Mouse (Mus musculus) c-Kit-negative CD71-positive TER-119-positive erythroid progenitor cells, embryonic 14.5 days (primary cell): ENCODE results near the gene Satb1.

Source experiments
- DNase-seq: peaks from one replicate; pipeline ENCODE4 v3.0.0-alpha.2; 2013; ENCODE audit warnings: low read depth, low spot score

Gene Satb1

DNA sequence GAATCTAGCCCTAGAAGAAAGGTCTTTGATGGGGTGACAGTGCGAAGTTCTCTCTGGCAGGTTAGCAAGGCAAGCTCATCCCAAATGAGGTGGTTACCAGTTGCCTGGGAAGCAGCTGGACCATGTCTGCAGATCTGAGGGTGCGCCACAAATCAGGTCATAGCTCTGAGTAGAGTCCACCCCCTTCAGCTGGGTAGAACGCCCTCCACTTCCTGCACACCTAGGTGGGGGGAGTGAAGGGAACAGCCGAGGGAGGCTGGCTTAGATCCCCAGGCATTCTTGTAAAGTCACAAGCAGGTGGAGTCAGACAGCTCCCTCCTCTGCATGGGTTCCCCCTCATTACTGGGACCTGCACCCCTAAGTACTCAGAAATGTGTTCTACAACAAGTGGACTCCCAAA, 6.6 kb downstream of the Satb1 start:
- DNase-seq, result no peak

DNA sequence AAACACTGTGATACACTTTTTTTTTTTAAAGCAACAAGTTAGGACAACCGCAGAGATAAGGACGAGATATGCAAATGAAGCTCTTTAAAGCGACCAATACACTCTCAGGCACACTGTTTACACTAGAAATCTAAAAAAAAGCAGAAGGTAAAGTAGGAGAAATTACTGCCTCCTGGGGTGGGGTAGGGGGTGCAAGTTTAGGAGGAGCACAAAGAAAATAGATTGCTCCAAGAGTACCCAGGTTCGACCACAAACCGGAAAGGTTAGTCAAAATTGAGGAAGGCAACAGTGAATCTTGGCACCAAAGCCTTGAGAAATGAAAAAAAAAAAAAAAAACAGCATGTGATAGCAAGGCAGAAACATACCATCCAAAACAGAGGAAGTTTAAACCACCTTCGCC, 18.8 kb downstream of the Satb1 start:
- no peak for DNase-seq

- DNase-seq, result no peak
Observed at GRCm38 (mm10) chr17:51813784-51814120, 19.3 kb downstream of the Satb1 start.

DNA sequence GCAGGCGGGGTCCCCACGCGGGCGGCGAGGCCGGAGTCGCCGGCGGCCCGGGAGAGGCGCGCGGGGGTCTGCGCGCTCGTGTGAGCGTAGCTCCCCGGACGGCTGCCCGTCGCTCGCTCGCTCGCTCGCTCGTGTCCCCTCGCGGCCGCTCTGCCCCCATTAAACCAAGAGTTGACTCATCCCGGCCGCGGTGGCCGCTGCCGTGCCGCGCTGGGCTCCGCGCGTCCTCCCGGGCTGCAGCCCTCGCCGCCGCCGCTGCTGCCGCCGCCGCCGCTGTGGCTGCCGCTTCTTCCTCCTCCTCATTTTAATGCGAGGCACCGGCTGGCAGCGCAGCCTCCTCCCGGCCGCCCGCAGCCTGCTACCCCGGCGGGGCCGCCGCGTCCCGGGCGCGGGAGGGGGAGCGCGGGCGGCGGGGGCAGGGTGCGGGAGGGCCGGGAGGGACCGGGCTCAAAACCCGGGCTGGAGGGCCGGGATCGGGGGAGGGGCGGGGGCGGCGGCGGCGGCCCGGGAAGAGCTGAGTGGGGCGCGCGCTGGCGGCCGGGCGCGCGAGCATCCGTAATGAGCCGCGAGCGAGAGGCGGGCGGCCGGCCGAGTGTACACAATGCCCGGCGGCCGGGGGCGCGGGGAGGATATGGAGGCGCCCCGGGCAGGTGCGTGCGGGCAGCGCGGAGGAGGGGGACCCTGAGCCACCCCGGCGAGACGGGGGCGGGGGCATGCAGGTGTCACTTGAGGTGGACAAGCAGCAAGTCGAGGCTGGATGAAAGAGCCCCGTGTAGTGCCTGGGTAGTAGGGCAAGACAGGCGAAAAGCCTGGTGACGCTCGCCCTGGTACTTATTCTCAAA, 19.9 kb downstream of the Satb1 start:
- no peak for DNase-seq

DNA sequence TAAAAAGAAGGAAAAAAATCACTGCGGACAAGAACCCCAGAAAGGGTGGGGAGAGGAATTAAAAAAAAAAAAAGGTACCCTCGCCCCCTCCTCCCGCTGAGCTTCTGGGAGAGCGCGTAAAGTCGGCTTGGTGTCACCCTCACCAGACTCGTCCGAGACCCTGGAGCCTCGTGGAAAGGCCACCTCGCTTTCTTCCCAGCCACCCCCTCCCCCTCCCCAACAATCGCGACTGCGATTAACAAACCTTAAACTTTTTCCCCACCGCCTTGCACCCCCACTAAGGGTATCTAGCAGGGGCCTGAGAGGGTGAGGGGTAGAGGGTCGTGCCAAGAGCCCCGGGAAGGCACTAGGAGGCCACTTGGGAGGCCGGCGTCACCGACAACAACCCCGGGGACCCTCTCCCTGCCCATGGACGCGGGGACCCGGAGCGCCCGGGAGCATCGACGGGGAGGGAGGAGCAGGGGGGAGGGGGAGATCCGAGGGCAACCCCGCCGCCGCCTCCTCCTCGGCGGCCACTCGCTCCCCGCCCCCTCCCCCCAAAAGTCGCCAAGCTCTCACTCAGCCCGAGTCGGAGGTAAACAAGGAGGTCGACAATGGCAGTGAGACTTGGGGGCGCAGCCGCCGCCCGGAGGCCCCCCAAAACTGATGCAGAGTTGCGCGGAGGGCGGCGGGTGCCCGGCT, 20.7 kb downstream of the Satb1 start:
- DNase-seq, result no peak

- DNase-seq, result no peak
Observed at GRCm38 (mm10) chr17:51811911-51812260, 21.2 kb downstream of the Satb1 start.

GRCm38 (mm10) chr17:51811086-51811868, 21.8 kb downstream of the Satb1 start:
- no peak for DNase-seq

DNA sequence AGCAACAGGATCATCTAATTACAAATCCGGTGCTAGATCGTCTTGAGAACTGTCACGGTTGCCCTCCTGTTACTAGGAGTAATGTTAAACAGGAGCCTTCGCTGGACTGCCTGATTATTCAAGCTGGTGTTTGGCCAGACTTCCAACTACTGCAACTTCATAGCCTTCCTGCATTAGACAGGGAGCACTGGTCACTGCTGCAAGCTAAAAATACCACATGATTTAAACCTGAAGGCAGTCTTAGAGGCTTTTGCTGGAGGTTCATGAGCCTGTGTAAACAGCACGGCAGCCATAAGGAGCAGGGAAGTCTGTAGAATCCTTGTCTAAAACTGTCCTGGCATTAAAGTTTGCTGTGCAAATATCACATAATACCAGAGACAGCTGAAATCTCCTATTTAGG, 25.7 kb downstream of the Satb1 start:
- DNase-seq, result no peak

DNA sequence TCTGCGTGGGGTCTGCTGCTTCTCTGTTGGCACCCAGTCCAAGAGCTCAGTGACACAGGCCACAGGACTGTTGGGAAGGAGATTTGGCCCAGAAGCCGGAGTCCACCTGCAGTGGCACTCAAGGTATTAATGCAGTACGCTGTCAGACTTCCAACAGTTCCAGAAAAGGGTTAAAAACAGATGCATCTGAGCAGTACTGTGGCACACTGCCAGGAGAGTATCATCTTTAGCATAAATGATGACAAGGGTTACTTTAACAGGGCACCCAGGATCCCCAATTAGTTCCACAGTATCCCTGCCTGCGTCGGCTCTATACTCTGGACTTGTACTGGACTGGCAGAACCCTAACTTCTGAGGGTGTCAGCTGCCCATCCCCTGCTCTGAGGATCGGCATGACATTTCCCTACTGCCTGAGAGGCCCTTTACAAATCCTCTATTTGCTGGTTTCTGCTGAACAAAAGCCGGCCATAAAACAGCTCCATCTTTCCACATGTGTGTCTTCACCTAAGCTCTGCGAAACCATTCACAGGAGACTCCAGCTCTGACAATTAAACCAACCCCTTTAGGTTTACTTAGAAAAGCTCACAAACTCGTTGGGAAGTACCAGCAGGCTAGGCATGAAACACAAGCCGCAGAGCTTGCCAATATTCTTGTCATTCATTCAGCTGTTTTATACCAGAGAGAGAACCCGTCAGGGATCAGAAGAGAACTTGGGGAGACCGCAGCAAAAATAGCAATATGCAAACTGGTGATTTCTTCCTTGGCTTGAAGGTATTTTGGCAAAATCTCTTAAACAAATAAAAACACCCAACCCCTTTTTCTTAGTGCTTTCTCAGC, 26.7 kb downstream of the Satb1 start:
- no peak for DNase-seq

- DNase-seq, result no peak
Observed at GRCm38 (mm10) chr17:51800208-51800607, 32.9 kb downstream of the Satb1 start.

DNA sequence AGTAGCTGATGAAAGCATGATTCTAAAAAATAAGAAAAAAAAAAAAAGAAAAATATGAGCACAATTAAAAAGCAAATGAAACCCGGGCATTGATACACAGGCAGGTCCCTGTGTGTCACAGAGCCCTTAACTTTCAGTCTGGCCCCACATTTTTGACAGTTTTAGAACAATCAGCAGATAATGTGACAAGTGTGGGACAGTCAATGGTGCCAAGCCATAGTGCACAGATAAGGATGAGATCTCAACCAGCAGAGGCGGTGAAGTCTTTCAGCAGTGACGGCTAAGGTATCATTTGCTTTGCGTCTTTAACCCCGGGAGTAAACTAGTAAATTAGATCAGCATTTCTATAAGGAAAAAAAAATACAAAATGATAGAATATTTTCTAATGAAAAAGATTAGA, 36.6 kb downstream of the Satb1 start:
- DNase-seq, result no peak

DNA sequence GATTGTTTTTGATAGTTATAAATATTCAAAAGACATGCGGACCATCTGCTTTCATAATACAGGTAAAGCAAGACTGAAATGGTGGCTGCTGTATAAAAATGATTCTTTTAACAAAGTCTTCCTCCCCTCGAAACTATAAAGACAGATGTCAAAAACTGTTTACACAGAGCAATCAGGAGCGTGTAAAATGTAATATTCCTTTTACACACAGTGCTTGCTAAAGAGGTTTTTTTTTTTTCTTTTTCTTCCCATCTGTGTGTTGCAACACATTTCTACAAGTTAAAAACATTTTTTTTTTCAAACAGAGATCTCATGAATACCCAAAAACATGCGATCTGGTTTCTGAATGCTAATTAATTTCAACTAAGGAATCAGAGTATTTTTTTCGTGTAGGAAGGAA, 41.9 kb downstream of the Satb1 start:
- no peak for DNase-seq

- no peak for DNase-seq
Observed at GRCm38 (mm10) chr17:51790387-51791060, 42.6 kb downstream of the Satb1 start.

DNA sequence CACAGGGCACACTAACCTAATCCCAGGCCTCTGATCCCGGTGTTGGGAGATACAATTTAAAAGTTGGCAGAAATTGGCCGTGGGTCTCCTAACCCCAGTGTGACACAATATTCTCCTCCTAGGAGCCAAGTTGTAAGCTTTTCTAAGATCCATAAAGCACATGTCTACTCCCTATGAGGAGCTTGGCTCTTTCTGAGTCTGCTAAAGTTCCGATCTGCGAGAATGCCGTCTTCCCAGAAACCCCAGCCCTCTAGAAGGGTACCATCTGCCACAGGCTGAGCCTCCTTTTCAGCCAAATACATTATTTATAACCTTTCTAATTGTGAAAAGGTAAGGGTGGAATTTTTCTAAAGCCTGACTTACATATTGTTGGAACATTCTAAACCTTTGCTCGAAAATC, 43.3 kb downstream of the Satb1 start:
- DNase-seq, result no peak

DNA sequence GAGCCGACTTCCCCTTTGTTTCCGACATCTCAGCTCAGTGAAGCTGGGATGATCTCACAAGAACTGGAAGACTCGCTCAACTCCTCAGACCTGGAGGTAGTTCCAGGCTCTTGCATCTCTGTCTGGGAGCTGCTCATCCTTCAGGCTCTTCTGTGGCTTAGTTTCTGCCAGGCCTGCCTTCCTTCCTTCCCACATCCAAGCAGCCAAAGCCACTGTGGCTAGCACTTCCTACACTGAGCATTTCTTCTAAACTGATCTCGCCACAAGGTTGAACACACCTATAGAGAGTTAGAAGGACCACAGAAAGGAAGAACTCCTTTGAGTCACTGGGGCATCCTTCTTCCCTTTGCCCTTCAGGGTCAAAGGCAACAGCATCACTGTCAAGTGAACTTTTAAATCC, 44.0 kb downstream of the Satb1 start:
- DNase-seq, result no peak

GRCm38 (mm10) chr17:51787955-51788354, 45.1 kb downstream of the Satb1 start:
- no peak for DNase-seq

DNA sequence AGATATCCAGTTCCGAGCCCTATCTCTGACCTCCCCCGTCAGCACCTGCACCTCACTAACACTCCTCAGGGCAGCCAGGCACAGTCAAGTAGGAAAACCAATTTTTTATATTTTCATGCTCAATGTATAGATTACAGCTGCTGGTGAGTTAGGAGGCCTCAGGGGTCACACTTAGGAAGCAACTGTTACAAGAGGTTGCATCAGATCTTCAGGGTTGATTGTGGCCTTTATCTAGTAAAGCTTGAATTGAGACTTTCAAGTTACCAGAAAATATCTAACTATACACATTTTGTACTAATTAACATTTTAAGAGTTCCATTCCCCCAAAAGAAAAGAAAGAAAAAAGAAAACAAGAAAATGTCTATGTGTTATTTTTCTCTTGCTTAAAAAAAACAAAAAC, 47.0 kb downstream of the Satb1 start:
- no peak for DNase-seq

DNA sequence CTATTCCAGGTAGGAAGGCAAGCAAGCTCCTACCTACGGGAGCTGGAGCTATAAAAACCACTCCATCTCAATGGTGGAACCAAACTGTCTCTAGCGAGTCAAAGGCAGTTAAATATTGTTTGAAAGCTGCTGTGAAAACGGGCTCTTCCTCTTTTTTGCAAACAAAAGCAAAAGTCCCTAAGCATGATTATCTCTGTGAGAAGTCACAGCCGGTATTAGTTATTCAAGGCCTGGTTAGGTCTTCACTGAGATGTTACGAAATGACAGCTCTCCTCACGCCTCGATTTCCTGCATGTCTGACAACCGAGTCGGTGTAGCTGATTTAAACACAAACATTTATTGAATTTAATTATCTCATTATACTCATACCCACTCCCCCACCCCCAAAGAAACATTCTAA, 48.2 kb downstream of the Satb1 start:
- no peak for DNase-seq

DNA sequence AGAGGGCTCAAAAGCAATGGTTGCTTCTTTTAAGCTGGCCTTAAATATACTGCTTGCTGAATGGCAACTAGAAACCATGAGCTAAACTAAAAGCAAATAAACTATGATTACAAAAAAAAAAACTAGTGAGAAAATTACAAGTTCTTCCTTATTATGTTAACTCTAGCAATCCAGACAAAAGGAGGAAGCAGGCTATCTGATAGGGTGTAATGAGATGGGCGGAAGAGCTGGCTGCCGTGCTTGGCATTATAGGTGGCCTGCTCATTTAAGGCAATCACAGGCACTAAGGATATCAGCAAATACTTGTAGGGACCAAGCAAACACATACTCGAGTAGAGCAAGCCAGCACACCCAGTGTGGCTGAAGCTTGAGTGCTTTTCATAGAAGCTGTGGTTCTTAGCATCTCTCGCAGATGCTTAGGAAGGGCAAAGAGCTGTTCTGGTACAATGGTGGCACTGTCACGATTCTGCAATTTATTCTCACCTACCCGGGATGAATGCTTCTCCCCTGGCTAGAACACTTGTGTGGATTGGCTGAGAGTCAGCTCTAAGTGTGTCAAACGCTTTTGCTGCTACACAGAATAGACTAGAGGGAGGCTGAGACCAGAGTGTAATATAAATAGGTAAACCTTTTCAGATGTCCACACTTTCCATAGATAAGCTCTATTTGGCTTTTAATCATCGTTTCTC, 49.4 kb downstream of the Satb1 start:
- no peak for DNase-seq

DNA sequence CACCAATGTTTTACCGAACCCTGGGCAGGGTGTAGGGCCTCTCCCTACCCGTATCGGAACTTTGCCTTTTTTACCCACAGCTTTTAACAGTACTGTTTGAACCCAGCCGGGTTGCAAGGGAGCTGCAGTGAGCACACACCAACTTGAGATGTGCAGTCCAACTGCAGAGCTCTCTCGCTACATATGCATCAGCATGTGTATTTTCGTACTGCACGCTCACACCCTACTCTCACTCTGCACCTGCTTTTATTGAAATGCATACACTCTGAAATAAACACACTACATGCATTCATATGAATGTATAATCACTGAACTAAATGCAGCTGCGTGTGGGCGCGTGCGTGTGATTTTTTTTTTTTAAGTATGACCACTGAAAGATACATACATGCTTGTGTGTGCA, 53.1 kb downstream of the Satb1 start:
- no peak for DNase-seq

DNA sequence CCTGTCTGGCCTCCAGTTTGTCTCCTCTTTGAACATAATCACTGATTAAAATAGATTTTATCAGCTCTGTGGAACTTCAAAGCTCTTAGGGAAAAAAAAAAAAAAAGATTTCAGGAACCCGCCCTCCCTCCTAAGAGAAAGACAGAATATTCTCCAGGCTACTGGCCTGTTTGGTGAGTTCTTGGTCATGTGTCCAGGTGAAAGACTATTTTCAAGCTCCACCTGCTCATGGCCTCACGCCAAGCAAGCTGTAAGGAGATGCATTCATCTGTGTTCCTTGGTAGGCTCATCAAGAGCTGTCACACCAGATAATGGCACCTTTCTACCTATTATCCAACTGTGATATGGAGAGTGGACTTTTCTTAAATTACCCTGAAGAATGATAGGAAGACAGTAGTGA, 54.1 kb downstream of the Satb1 start:
- DNase-seq, result no peak
